Mouse (Mus musculus) cerebral cortex, adult 2 months (tissue): Measurements from ENCODE around the gene 4930595D18Rik.

ENCODE experiments used
- WGBS: fragments of 180-500 bp; shearing (Covaris S2); methylation state at CpG from one replicate; pipeline ENCODE4 v1.1.7; 2018; 5-methylcytosine and 5-hydroxymethylcytosine counted together

Gene 4930595D18Rik

DNA sequence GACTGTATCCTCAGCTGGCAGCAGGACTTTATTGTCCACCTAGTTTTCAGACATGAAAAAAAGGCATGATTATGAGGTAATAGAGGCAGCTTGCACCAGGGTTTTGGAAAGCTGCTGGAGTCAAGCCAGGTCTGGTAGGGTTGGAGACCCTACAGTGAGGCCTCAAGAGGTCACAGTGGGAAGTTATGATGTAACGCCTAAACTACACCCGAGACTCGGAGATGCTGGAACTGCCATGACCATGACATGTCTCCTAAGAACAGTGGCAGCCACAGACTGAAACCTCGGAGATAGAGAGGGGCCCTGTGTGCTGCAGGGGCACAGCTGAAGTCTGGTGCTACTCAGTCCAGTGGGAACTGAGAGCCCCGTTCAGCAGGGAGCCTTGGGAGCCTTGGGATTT is at the start of gene 4930595D18Rik:
TSS of gene 4930595D18Rik (minus strand) at position 16 of the 400 bp plus-strand sequence.
- WGBS, result 74% methylated on average over 5 of the region's 5 CpGs

GRCm38 (mm10) chr12:111233798-111234197 is 49.5 kb upstream of the 4930595D18Rik start:
- 93% methylated on average over 4 of the region's 4 CpGs for WGBS

DNA sequence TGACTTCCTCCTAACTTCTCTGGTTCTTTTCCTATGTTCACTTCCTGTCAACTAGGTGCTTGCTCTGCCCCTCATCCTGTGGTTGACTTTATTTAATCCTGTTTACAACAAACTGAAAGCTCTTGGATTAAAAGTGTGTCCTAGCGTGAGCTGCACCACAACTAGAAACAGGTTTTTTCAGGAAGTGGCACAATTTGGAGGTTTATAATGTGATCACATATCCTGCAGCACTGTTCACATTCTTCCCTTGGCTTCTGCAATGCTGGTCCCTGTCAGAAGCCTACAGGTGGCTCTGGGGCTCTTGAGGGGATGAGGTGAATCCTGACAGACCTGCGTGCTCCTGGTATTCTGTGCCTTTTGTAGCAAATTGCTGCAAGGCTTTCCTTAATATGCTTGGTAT is 46.5 kb upstream of the 4930595D18Rik start:
- 94% methylated on average over 2 of the region's 2 CpGs for WGBS

DNA sequence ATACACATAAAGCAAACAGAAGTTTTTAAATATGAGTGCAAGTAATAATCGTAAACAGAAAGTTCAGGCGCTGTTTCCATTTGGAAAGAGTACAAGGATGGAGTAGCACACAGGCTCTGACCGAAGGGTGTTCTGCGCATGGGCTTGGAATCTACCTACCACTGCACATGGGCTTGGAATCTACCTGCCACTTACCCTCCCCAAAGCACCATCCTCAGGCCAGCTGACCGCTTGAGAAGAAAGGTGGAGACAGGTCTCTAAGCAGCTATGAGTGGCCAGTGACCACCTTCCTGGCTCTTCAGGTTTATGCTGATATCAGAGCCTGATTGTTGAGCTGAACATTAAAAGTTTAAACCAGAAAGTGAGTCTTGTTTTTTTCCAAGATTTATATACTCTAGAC is 44.2 kb upstream of the 4930595D18Rik start:
- WGBS, result 98% methylated on average over 5 of the region's 5 CpGs

DNA sequence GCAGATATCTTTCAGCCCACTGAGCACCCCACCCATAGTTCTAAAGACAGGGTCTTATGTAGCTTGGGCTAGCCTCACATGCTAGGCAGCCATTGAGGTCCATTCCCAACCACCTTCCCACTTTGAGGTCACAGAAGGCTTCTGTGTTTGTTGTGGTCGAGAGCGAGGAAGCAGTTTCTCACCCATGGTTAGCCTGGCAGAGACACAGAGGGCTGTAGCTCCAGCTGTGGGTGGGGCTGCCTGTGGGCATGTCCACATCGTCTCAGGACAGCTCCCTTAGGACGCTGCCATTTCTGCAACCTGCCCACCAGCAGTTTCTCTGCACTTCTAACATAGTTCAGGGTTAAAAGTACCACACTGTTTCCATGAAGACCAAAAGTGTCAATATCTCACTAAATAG is 43.1 kb upstream of the 4930595D18Rik start:
- 57% methylated on average over 4 of the region's 4 CpGs for WGBS

GRCm38 (mm10) chr12:111225197-111225780 is 41.0 kb upstream of the 4930595D18Rik start:
- WGBS, result 49% methylated on average over 10 of the region's 10 CpGs

- WGBS, result 94% methylated on average over 6 of the region's 6 CpGs
Observed at GRCm38 (mm10) chr12:111218867-111219266, 34.6 kb upstream of the 4930595D18Rik start.

DNA sequence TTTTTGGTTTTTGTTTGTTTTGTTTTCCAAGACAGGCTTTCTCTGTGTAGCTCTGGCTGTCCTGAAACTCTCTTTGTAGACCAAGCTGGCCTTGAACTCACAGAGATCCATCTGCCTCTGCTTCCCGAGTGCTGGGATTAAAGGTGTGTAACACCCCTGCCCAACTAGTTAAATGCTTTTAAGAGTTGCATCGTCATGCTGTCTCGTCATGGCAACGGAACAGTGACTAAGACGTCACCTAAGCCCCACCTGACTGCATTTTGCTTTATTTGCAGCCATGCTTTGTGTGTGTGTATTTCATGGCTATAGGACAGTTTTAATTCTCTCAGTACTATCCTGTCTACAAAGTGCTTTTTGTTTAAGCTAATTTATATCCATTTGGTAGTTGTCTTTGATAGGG is 27.4 kb upstream of the 4930595D18Rik start:
- WGBS, result 83% methylated on average over 5 of the region's 5 CpGs

DNA sequence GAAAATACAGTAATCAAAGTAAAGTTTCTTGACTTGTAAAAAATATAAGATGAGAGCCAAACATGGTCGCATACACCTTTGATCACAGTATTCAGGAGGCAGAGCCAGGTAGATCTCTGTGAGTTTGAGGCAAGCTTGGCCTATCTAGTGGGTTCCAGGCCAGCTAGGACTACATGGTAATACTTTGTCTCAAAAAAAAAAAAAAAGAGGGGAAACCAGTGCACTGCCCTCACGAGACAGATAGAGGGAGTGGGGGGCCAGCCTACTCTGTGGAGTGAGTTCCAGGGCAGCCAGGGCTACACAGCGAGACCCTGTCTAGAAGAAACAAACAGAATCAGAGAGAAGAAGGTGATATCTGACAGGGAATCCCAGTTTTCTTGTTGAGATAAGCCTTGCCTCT is 23.4 kb upstream of the 4930595D18Rik start:
- 83% methylated on average over 3 of the region's 3 CpGs for WGBS

- WGBS, result 29% methylated on average over 3 of the region's 3 CpGs
Observed at GRCm38 (mm10) chr12:111203945-111204344, 19.7 kb upstream of the 4930595D18Rik start.

DNA sequence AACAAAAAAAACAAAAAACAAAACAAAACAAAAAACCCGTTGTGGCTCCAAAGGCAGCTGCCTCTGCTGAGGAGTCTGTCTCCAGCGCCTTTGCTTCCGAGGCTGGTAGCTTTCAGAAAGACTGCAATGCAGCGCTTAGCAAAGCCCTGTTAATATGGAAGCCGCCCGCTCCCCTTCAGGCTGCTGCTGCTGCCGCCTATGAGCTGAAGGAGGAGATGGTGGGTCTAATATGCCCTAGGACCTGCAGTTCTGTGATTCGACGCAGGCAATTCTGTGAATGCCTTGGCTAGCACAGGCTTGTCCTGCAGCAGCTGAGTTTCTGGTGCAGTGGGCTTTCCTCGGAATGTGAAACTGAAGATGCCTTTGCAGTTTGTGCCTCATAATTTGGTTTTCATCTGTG is 18.8 kb upstream of the 4930595D18Rik start:
- WGBS, result 33% methylated on average over 10 of the region's 10 CpGs

- WGBS, result 88% methylated on average over 4 of the region's 4 CpGs
Observed at GRCm38 (mm10) chr12:111196548-111196947, 12.3 kb upstream of the 4930595D18Rik start.

DNA sequence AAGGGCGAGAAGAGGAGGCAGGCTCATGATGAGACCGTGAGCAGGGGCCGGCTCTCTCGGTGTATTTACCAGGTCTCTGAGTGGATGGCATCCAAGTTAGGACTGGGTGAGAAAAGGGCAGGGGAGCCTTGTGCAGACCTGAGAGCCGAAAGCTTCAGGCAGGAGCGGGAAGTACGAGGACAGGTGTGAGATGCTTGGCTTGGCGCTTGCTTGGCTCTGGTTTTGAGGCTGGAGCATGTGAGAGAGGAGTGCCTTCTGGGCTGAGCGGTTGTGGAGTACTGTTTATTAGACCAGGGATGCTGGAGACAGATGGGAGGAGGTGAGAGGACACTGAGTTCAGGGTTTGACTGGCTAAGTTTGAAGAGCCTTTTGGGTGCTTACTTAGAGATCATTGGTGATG is 9.0 kb upstream of the 4930595D18Rik start:
- 43% methylated on average over 9 of the region's 9 CpGs for WGBS

DNA sequence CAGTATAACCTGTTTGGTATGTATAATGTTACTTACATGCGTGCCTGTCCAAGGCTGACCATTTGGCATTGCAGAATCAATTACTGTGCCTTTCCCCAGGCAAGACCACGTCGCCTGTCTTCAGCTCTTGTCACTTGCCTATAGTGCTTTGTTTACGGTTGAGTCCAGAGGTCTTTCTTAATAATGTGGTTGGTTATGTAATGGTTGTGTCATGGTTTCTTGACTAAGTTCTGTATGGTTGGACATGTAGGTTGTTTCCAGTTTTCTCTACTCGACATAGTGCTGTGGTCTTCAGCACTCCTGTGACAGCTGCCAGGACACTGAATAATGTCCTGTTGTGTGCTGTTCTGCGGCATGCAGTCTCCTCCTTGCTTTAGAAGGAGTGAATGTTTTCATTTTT is 8.5 kb upstream of the 4930595D18Rik start:
- 73% methylated on average over 6 of the region's 6 CpGs for whole genome bisulfite sequencing

DNA sequence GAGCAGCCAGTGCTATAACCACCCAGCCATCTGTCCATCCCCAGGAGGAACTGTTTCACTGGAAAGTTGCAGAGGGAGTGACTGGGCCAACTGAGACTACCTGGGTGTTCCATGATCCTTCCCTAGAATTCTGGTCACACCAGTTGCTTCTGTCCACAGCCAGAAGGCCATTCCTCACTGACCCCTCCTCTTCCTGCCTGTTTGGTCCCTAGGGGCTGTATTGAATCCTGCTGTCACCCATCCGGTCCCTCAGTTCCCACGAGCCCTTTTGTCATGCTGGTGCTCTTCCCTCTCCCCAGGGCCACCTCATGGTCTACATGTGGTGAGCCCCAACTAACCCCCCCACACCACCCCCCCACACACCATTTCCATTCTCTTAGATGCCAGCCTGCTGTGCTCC is 6.6 kb upstream of the 4930595D18Rik start:
- WGBS, result 70% methylated on average over 2 of the region's 2 CpGs

DNA sequence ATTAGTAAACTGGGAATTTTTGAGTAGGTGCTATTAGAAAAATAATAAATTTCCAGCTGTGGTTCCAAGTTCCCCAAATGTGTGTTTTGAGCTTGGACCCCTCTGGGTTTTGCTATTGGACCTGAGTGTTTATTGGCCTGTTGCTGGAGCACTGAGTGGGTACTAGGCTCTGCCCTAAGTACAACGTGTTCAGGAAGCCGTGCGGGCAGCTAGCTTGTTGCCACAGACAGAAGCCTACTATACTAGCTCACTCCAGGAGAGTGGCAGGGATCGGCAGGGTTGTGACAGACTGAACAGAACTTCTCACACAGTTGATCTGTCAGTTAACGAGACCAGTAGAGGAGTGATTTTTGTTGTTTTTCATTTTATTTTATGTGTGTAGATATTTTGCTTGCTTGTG is 6.1 kb upstream of the 4930595D18Rik start:
- WGBS, result 77% methylated on average over 5 of the region's 5 CpGs

DNA sequence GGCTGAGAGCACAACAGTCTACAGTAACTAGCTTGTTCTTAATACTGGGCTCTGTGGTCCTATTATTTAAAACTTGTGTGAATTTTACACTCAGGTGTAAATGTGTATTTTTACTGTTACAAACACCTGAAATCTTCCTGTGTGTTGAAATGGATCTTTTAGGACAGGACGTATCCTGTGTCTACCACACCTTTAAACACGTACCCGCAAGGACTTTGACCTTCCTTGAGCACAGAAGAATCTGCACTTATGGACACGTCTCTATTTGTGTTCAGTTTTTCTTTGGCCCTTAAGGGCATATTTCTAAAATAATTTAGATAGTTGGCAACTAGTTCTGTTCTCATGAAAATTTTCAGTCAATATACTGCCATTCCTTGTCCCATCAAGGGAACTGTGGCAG is 4.0 kb upstream of the 4930595D18Rik start:
- WGBS, result 97% methylated on average over 4 of the region's 4 CpGs

DNA sequence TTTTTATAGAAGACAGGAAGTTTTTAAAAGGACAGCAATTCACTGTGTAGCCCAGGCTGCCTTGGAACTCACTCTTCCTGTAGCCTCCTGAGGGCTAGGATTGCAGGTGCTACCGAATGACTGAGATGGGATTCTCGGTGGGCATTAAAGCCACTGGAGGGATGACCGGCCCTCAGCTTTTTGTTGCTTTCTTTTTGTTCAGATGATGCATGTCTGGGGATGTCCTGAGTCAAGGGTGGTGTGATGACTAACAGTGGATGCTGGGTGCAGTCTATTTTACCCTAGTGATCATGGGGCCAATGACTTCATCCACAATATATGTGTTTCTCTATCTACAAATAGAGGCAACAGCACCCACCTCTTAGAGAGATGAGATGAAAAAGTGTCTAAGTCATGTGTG is 2.7 kb upstream of the 4930595D18Rik start:
- 89% methylated on average over 3 of the region's 3 CpGs for whole genome bisulfite sequencing

GRCm38 (mm10) chr12:111182378-111182777 is 1.9 kb downstream of the 4930595D18Rik start:
- WGBS, result 94% methylated on average over 6 of the region's 6 CpGs

- WGBS, result 77% methylated on average over 5 of the region's 5 CpGs
Observed at GRCm38 (mm10) chr12:111181848-111182247, 2.4 kb downstream of the 4930595D18Rik start.

GRCm38 (mm10) chr12:111178772-111179171 is 5.5 kb downstream of the 4930595D18Rik start:
- WGBS, result 78% methylated on average over 4 of the region's 4 CpGs

DNA sequence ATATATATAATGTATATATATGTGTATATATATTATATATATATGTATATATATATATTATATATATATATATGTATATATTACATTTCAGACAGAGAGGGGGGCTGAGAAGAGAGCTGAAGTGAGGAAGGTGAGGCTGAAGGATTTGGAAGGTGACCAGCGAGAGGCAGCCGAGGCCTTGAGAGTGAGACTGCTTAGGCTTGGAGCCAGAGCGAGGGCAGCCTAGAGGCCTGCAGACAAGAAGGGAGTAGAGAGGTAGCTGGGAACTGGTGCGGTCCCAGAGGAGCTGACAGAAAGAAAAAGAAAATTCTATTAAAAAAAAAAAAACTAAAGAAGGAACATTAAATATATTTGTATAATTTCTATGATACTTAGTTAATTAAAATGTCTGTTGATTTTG is 15.4 kb downstream of the 4930595D18Rik start:
- 68% methylated on average over 4 of the region's 4 CpGs for WGBS

- under 1% methylated on average over 48 of the region's 48 CpGs for WGBS
Observed at GRCm38 (mm10) chr12:111166681-111167289, 17.5 kb downstream of the 4930595D18Rik start.
